Mouse (Mus musculus) brown adipose tissue, adult 24 weeks (tissue): ENCODE data around the gene Ddx28. TPM values are rescaled to one million over a fixed set of nuclear protein-coding genes. Genes with fewer than 3 reads are reported as not detected.
"Not testable (repeated sequence)": the region's sequence is repeated elsewhere in the genome, so short reads cannot be mapped to it uniquely, and the experiment has no call there.

Experiments used
- H3K27ac ChIP-seq: fragments of 200-500 bp; replicated peaks from 2 replicates; pipeline ENCODE4 v1.5.1; 2012; ENCODE audit warnings: low read depth, mild to moderate bottlenecking, low read length
- H3K4me1 ChIP-seq: fragments of 200-500 bp; 2 replicates; pipeline ENCODE4 v1.6.1; 2012; ENCODE audit warnings: low read length, mixed read lengths; ENCODE audit not compliant: control insufficient read depth, insufficient read depth, insufficient read length
- H3K4me3 ChIP-seq: fragments of 200-500 bp; 2 replicates; pipeline ENCODE4 v1.5.1; 2012; ENCODE audit warnings: low read depth, mild to moderate bottlenecking, low read length, moderate library complexity; ENCODE audit not compliant: insufficient read depth
- polyA plus RNA-seq: library from polyadenylated mRNA; stranded (reverse); fragments of >200 nt; gene quantifications from 2 replicates; pipeline ENCODE4 v1.2.4, GENCODE M21; 2012; ENCODE audit not compliant: missing spikeins, insufficient read depth, insufficient read length

The Ddx28 gene
- polyA plus RNA-seq, 1 experiment, result 7.1 TPM

DNA sequence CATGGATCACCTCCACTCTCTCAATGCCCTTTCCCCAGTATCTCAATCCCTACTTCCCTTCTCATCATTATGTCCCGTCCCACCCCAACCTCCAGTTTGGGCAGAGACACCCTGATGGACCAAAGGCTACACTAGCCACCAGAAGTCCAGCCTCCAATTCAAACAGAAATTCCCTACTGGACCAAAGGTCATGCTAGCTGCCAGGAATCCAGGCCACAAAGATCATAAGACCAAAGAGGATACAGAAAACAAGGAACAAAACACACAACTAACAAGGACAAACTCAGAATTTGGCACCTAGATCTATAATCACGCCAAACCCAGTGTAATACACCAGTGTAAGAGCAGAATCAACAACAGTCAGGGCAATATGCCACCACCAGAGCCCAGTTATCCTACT is 12.7 kb downstream of the Ddx28 start:
- Histone ChIP-seq H3K4me3 (no peak overlapping the region), H3K4me1 (peaks cover 11% of the 10 kb centered on the region), H3K27ac (peak overlapping the region; percentile 14; the same call in 1 of the 2 replicates)

DNA sequence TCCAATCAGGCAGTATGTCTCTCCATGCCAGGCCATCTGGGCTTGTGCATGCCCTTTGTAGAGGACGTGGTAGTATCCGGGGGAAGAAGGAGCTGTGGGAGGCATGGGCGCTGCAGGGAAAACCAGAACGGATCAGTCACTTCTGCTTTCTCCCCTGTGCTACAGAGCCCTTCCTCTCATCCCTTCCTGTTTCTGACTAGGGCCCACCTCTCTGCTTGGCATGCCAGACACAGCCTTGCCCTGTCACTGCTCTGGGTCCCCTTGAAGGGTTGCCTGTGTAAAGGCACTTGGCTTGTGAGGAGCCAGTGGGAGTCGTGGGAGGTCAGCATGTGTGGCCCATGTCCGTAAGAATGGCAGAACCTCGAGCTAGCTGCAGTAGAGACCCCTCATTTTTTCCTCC is 15.3 kb downstream of the Ddx28 start:
- Histone ChIP-seq H3K4me1 (peaks cover 11% of the 10 kb centered on the region), H3K4me3 (no peak overlapping the region), H3K27ac (peak overlapping the region; percentile 63)

DNA sequence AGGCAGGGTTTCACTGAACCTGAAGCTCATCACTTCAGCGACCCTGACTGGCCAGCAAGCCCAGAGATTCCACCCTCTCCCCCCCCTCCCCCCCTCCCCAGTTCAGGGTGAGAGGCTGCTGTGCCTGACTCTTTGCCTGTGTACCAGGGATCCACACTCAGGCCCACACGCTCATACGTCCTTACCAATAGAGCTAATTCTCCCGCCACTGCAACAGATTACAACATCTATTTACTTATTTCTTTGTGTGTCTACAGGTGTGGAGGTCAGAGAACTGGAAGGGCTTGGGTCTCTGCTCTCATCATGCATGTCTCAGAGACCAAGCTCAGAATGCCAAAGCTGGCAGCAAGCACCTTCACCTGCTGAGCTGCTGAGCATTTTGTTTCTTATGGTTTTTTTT is 18.5 kb downstream of the Ddx28 start:
- H3K4me3 ChIP-seq, result no peak overlapping the region

DNA sequence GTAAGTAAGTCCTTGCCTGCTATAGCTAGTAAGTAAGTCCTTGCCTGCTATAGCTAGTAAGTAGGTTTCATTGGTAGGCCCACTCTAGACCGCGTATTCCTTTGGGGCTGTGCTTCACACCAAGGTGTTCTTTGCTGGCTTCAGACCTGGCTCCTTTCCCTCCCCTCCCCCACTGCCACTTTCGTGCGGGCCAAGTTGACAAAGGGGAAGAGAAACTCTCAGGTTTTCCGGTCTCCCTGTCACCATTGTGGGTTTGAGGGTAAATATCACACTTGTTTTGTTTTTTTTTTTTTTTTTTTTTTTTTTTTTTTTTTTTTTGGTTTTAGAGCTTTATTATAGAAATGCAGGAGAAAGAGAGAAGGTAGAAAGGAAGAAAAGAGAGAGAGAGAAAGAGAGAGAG is 19.2 kb downstream of the Ddx28 start:
- H3K4me1 ChIP-seq, result peaks cover 10% of the 10 kb centered on the region
- no peak overlapping the region for H3K4me3 ChIP-seq
- H3K27ac ChIP-seq, result no peak overlapping the region

More for the DNA sequence above, 18.5 kb downstream of the Ddx28 start:
- Histone ChIP-seq H3K4me1 (peaks cover 11% of the 10 kb centered on the region), H3K27ac (no peak overlapping the region)

DNA sequence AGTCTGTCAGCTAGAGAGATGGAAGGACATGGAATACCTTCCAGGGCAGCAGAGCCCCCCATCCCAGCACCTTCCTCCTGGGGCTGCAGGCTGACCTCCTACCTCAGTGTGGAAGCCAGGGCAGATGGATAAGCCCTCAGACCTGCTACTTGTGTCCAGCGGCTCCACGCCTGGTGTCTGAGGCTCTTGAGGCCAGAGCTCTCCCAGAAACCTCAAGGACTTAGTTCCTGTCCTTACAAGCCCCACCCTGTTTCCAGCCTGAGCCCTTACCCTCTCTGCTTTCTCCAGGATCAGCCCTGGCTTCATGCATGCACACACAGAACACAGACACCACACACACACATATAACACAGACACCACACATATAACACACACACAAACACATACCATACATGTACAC is 20.1 kb downstream of the Ddx28 start:
- Histone ChIP-seq H3K27ac (no peak overlapping the region), H3K4me3 (no peak overlapping the region), H3K4me1 (peaks cover 2% of the 10 kb centered on the region; the same call in 1 of the 2 replicates)

DNA sequence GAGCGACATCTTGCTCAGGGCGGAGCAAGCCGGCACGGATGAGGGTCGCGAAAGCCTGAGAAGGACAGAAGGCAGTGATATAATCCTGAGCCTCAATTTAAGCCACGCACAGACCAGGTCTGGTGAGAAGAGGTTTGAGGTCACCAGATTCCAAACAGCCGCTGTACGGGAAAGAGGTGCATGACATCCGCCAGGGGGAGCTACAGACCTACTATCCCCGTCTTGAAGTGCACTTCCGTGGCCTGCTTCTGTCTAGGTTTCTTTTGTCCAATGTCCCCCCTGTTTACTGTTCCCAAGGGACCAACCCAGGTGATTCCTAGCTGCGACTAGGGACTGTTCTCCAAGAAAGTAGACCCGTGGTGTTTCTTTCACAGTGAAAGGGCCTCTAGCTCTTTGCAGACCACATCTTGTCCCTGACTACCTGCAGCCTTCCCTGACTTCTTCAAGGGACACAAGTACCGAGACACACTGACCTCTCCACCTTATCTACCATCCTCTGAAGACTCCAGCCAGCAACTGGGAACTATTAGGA is 20.8 kb downstream of the Ddx28 start, which contains the start of gene Dus2:
TSS of gene Dus2 (plus strand) at position 482 of the 532 bp plus-strand sequence.
- no peak within 1 kb of the TSS for H3K27ac ChIP-seq
- no peaks in the 10 kb centered on the region; the same call in 1 of the 2 replicates for H3K4me1 ChIP-seq
- H3K4me3 ChIP-seq, result no peak within 1 kb of the TSS

DNA sequence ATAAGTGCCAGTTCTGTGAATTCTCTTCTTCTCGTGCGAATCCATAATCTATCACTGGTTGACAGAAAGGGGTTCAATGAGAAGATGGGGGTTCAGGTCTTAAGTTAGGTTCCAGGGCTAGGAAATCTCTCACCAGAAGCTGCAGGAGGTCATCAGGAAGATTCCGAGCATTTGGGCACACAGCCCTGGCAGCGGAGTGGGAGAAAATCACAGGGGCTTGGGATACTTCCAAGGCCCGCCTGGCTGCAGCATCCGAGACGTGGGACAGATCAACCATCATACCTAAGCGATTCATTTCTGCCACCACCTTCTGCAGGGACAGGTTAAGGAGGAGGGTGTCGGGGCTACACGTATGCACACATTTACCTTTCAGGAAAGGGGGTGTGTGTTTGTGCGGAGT is 23.1 kb downstream of the Ddx28 start:
- Histone ChIP-seq H3K4me1 (no peaks in the 10 kb centered on the region; the same call in 1 of the 2 replicates), H3K27ac (no peak overlapping the region), H3K4me3 (no peak overlapping the region)

DNA sequence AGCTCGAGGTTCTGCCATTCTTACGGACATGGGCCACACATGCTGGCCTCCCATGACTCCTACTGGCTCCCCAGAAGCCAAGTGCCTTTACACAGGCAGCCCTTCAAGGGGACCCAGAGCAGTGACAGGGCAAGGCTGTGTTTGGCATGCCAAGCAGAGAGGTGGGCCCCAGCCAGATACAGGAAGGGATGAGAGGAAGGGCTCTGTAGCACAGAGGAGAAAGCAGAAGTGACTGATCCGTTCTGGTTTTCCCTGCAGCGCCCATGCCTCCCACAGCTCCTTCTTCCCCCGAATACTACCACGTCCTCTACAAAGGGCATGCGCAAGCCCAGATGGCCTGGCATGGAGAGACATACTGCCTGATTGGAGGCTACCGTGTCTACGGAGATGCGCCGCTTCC is 28.3 kb downstream of the Ddx28 start:
- not testable (repeated sequence) for H3K27ac ChIP-seq, H3K4me1 ChIP-seq, H3K4me3 ChIP-seq

DNA sequence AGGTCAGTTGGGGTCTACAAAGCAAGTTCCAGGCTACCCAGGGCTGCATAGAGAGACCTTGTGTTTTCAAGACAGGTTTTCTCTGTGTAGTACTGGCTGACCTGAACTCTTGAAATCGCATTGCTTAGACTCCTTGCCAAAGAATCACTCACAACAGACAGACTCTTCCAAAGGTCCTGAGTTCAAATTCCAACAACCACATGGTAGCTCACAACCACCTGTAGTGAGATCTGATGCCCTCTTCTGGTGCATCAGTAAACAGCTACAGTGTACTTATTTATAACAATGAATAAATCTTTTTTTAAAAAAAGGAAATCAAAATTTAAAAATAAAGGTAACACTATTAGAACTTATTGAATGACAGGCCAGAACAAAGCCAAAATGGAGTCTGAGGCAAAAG is 30.5 kb downstream of the Ddx28 start:
- Histone ChIP-seq H3K4me1 (no peaks in the 10 kb centered on the region), H3K4me3 (no peak overlapping the region), H3K27ac (no peak overlapping the region)

DNA sequence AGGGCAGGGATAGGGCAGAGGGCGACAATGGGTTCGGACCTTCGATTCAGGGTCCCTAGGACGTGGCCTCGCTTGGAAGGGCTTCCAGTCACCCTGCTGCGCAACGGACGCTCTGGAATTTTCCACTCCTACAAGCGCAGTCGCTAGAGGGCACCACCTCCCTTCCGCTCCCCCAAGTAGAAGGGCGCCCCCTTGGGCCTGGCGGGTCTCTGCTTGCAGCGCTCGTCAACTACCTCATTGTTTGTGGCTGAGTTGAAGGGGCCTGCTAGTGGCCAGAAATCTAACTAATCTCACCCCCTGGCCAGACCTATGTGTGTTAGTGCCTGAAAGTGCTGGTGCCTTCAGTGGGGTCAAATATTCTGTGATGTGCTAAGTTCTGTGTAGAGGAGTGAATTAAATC is 32.4 kb downstream of the Ddx28 start, which contains the start of gene Dpep3:
TSS of gene Dpep3 (minus strand) at position 105 of the 400 bp plus-strand sequence.
- H3K4me3 ChIP-seq, result no peak within 1 kb of the TSS
- H3K4me1 ChIP-seq, result no peaks in the 10 kb centered on the region

DNA sequence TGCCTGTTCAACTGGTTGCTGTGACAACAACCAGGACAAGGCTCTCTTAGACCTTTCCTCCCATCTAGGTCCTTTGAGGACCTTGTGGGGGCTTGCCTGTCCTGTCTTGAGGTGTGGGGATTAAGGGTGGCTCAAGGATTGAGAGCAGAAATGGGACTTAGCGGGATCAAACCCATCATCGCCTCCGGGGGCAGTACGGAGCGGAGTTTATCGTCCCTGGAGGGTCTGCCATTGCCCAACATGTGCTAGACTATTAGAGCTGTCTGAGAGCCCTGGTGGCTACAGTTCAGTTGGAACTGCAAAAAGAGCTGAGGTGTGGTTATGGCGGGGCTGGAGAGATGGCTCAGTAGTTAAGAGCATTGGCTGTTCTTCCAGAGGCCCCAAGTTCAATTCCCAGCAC is 36.3 kb downstream of the Ddx28 start:
- H3K4me3 ChIP-seq, result no peak overlapping the region
- H3K4me1 ChIP-seq, result no peaks in the 10 kb centered on the region
- no peak overlapping the region for H3K27ac ChIP-seq

More for the DNA sequence above, 32.4 kb downstream of the Ddx28 start, which contains the start of gene Dpep3:
- no peak within 1 kb of the TSS for H3K27ac ChIP-seq

DNA sequence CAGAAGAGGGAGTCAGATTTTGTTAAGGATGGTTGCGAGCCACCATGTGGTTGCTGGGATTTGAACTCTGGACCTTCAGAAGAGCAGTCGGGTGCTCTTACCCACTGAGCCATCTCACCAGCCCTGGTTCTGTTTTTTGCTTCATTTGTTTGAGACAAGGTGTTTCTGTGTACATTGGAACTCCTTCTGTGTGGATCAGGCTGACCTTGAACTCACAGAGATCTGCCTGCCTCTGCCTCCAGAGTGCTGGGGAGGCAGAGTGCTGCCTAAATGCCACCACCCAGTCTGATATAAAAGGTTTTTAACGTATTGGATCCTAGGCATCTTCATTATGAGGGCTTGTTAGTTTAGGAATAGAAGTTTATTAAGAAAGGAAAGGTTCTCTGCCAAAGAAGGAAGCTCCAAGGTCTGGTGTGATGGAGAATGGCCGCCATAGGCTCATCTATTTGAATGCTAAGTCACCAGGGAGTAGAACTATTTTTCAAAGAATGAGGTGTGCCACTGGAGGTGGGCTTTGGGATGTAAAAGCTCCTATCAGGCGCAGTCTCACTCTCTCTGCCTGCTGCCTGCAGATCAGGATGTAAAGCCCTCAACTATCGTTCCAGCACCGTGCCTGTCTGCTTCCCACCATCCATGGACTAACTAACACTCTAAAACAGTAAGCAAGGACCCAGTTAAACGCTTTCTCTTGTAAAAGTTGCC is 40.5 kb downstream of the Ddx28 start:
- no peak overlapping the region for H3K27ac ChIP-seq
- H3K4me1 ChIP-seq, result peaks cover 2% of the 10 kb centered on the region; the same call in 1 of the 2 replicates
- H3K4me3 ChIP-seq, result no peak overlapping the region

DNA sequence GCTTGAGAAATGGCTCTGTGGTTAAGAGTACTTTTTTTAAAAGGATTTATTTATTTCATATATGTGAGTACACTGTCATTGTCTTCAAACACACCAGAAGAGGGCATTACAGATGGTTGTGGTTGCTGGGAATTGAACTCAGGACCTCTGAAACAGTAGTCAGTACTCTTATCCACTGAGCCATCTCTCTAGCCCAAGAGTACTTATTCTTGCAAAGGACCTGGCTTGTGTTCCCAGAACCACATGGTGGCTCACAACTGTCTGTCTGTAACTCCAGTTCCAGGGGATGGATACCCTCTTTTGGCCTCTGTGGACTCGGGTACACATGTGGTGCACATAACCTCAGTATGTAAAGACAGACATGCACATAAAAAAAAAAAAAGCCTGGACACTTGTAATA is 42.3 kb downstream of the Ddx28 start:
- Histone ChIP-seq H3K4me3 (no peak overlapping the region), H3K4me1 (peaks cover 2% of the 10 kb centered on the region; the same call in 1 of the 2 replicates), H3K27ac (no peak overlapping the region)

DNA sequence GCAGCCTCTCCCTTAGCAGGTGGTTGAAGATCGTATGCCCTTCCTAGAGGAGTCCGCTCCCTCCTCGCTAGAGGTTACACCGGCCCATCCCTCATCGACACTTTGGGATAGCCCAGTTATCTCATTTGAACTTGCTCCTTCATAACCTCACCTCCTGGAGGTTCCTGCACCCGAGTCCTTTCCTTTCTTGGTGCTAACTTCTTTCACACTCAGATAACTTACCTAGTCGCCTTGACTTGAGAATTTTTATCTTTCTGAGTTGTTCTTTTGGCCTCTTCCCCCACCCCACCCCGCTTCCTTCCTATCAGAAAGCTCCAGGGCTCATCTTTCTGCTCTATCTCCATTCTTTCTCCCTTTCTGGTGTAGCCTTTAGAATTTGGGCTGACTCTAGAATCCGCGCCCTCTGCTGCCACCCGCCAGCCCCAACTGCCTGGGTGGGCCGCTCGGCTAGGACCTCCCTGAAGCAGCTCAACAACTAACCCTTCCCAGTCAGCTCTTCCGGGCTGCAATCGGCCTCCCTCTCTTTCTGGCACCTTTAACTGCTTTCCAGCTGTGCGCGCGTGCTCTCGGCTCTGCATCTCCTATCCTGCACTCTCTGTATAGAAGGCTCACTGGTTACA is 44.9 kb downstream of the Ddx28 start:
- no peak overlapping the region for H3K27ac ChIP-seq
- H3K4me3 ChIP-seq, result peak overlapping the region; percentile 96
- peaks cover 2% of the 10 kb centered on the region; the same call in 1 of the 2 replicates for H3K4me1 ChIP-seq

DNA sequence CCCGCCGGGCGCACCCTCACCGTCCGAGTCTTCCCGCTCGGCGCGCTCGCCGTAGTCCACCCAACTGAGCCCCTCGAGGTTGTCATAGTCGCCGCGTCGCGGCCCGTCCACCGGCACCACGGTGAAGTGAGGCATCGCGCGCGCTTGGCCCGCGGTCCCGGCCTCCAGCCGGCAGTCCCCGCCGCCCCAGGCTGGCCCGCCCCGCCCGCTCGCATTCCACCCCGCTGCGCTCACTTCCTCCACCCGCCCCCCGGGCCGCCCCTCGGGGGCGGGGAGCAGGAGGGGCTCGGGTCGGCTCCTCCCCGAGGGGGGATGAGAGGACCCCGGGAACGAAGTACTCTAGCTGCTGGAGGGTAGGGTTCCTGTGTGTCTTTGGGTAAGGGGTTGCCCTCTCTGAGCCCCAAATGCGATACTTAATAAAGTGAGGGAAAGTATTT is 45.8 kb downstream of the Ddx28 start, which contains the start of gene Slc12a4:
TSS of gene Slc12a4 (minus strand) at position 193 of the 437 bp plus-strand sequence.
- H3K27ac ChIP-seq, result peak within 1 kb of the TSS; percentile 89
- peak within 1 kb of the TSS; percentile 96 for H3K4me3 ChIP-seq
- peaks cover 5% of the 10 kb centered on the region; the same call in 1 of the 2 replicates for H3K4me1 ChIP-seq
